Mouse (Mus musculus) liver, embryonic 12.5 days (tissue): ENCODE data around the gene Tnnt1. TPM values are rescaled to one million over a fixed set of nuclear protein-coding genes. Genes with fewer than 3 reads are reported as not detected.
A peak's percentile ranks its signal among the peaks of the same experiment; 100 is the strongest.

Source experiments
- ATAC-seq: fragments of 200-750 bp; cut with Nextera tagmentation; 2 replicates; pipeline ENCODE4 v1.8.0; 2017; ENCODE audit warnings: moderate number of reproducible peaks, mild to moderate bottlenecking, moderate library complexity
- H3K27ac ChIP-seq: fragments of 300-500 bp; sonication (generic); 2 replicates; pipeline ENCODE4 v1.5.1; 2016; ENCODE audit warnings: mild to moderate bottlenecking
- H3K27me3 ChIP-seq: fragments of 300-500 bp; sonication (generic); replicated peaks from 2 replicates; pipeline ENCODE4 v1.6.1; 2016; ENCODE audit warnings: mild to moderate bottlenecking, moderate library complexity
- H3K36me3 ChIP-seq: fragments of 300-500 bp; sonication (generic); 2 replicates; pipeline ENCODE4 v1.6.1; 2016; ENCODE audit warnings: mild to moderate bottlenecking, moderate library complexity
- H3K4me1 ChIP-seq: fragments of 300-500 bp; sonication (generic); 2 replicates; pipeline ENCODE4 v1.6.1; 2016
- H3K4me2 ChIP-seq: fragments of 300-500 bp; sonication (generic); 2 replicates; pipeline ENCODE4 v1.6.1; 2016; ENCODE audit warnings: mild to moderate bottlenecking, moderate library complexity
- H3K4me3 ChIP-seq: fragments of 300-500 bp; sonication (generic); 2 replicates; pipeline ENCODE4 v1.5.1; 2016; ENCODE audit warnings: mild to moderate bottlenecking, moderate library complexity
- H3K9ac ChIP-seq: fragments of 300-500 bp; sonication (generic); 2 replicates; pipeline ENCODE4 v1.6.1; 2016; ENCODE audit warnings: mild to moderate bottlenecking, moderate library complexity
- H3K9me3 ChIP-seq: fragments of 300-500 bp; sonication (generic); replicated peaks from 2 replicates; pipeline ENCODE4 v1.6.1; 2016; ENCODE audit warnings: mild to moderate bottlenecking, moderate library complexity
- WGBS: fragments of 180-500 bp; shearing (Covaris S2); methylation state at CpG from one replicate; pipeline ENCODE4 v1.1.7; 2016; ENCODE audit not compliant: insufficient replicate concordance; 5-methylcytosine and 5-hydroxymethylcytosine counted together
- polyA plus RNA-seq: library from polyadenylated mRNA; unstranded; fragments of >200 nt; fragmentation: Nextera tagmentation; extraction: Ambion mirVana; gene quantifications from 2 replicates; pipeline ENCODE4 v1.2.1, GENCODE M21; 2016

The Tnnt1 gene
- polyA plus RNA-seq = 13.7 and 17.9 TPM in 2 replicates

- H3K36me3 ChIP-seq = no peaks in the 10 kb centered on the region
- no peak within 1 kb of the TSS for H3K27ac ChIP-seq
- H3K4me3 ChIP-seq = no peak within 1 kb of the TSS
- peaks cover 15% of the 10 kb centered on the region for H3K27me3 ChIP-seq
- no peak within 1 kb of the TSS for H3K9ac ChIP-seq
- H3K4me1 ChIP-seq = peaks cover 37% of the 10 kb centered on the region
- WGBS = 12% methylated on average over 4 of the region's 4 CpGs
- ATAC-seq = no peak
- H3K9me3 ChIP-seq = no peaks in the 10 kb centered on the region
- no peak within 1 kb of the TSS for H3K4me2 ChIP-seq
Observed at GRCm38 (mm10) chr7:4516332-4517050, at the start of gene Tnnt1. Gene Tnnt1, minus strand, starts transcription at chr7:4516382.

GRCm38 (mm10) chr7:4562660-4563059 lies 46.5 kb upstream of the Tnnt1 start:
- Histone ChIP-seq H3K4me1 (no peaks in the 10 kb centered on the region), H3K9me3 (no peaks in the 10 kb centered on the region), H3K27me3 (0 out of 2 replicates have a peak, but pooled peaks cover 3% of the 10 kb centered on the region), H3K4me2 (no peak overlapping the region), H3K36me3 (no peaks in the 10 kb centered on the region), H3K4me3 (no peak overlapping the region), H3K27ac (no peak overlapping the region), H3K9ac (no peak overlapping the region)
- WGBS = 81% methylated on average over 3 of the region's 3 CpGs
- ATAC-seq = no peak

- H3K4me1 ChIP-seq = no peaks in the 10 kb centered on the region
- H3K27me3 ChIP-seq = peaks cover 24% of the 10 kb centered on the region
- H3K36me3 ChIP-seq = no peaks in the 10 kb centered on the region
- H3K4me3 ChIP-seq = no peak overlapping the region
- no peak overlapping the region for H3K27ac ChIP-seq
- WGBS = 50% methylated on average over 6 of the region's 6 CpGs
- ATAC-seq = no peak
- no peaks in the 10 kb centered on the region for H3K9me3 ChIP-seq
- H3K9ac ChIP-seq = no peak overlapping the region
- H3K4me2 ChIP-seq = no peak overlapping the region
Observed at GRCm38 (mm10) chr7:4557167-4557560, 41.0 kb upstream of the Tnnt1 start.

GRCm38 (mm10) chr7:4556256-4557166 lies 40.3 kb upstream of the Tnnt1 start:
- no peak overlapping the region for H3K4me2 ChIP-seq
- no peak overlapping the region for H3K9ac ChIP-seq
- no peak overlapping the region for H3K27ac ChIP-seq
- H3K9me3 ChIP-seq = no peaks in the 10 kb centered on the region
- peaks cover 26% of the 10 kb centered on the region for H3K27me3 ChIP-seq
- 16% methylated on average over 15 of the region's 15 CpGs for WGBS
- peak; percentile 77 for ATAC-seq
- no peak overlapping the region for H3K4me3 ChIP-seq
- no peaks in the 10 kb centered on the region for H3K36me3 ChIP-seq
- no peaks in the 10 kb centered on the region for H3K4me1 ChIP-seq

GRCm38 (mm10) chr7:4547221-4547641 lies 31.0 kb upstream of the Tnnt1 start, which contains the start of gene Syt5:
Gene Syt5, minus strand, starts transcription at chr7:4547541.
- peak within 1 kb of the TSS; percentile 29 for H3K4me3 ChIP-seq
- ATAC-seq = peak; percentile 31; the same call in 1 of the 2 replicates

GRCm38 (mm10) chr7:4546591-4547131 lies 30.5 kb upstream of the Tnnt1 start:
- Histone ChIP-seq H3K27ac (no peak overlapping the region), H3K4me2 (peak overlapping the region; percentile 57), H3K9ac (no peak overlapping the region), H3K4me1 (peaks cover 8% of the 10 kb centered on the region), H3K27me3 (peaks cover 40% of the 10 kb centered on the region), H3K9me3 (no peaks in the 10 kb centered on the region), H3K36me3 (no peaks in the 10 kb centered on the region), H3K4me3 (0 out of 2 replicates have a peak overlapping the region, but pooled peaks have one; percentile 29)
- ATAC-seq = 0 out of 2 replicates have a peak, but pooled peaks have one; percentile 38
- 7% methylated on average over 26 of the region's 26 CpGs for WGBS

More at GRCm38 (mm10) chr7:4547221-4547641, 31.0 kb upstream of the Tnnt1 start, which contains the start of gene Syt5:
- peaks cover 8% of the 10 kb centered on the region for H3K4me1 ChIP-seq
- no peak within 1 kb of the TSS for H3K27ac ChIP-seq
- 9% methylated on average over 32 of the region's 33 CpGs for WGBS
- H3K4me2 ChIP-seq = peak within 1 kb of the TSS; percentile 57
- H3K36me3 ChIP-seq = no peaks in the 10 kb centered on the region
- H3K9me3 ChIP-seq = no peaks in the 10 kb centered on the region
- H3K9ac ChIP-seq = no peak within 1 kb of the TSS
- peaks cover 42% of the 10 kb centered on the region for H3K27me3 ChIP-seq

GRCm38 (mm10) chr7:4546050-4546449 lies 29.9 kb upstream of the Tnnt1 start:
- no peaks in the 10 kb centered on the region for H3K36me3 ChIP-seq

GRCm38 (mm10) chr7:4542013-4542412 lies 25.8 kb upstream of the Tnnt1 start:
- Histone ChIP-seq H3K4me3 (peak overlapping the region; percentile 24), H3K9ac (no peak overlapping the region), H3K4me2 (peak overlapping the region; percentile 29), H3K9me3 (no peaks in the 10 kb centered on the region), H3K27ac (no peak overlapping the region), H3K4me1 (peaks cover 1% of the 10 kb centered on the region), H3K36me3 (no peaks in the 10 kb centered on the region), H3K27me3 (peaks cover 21% of the 10 kb centered on the region)
- WGBS = 42% methylated on average over 17 of the region's 17 CpGs
- peak; percentile 46; the same call in 1 of the 2 replicates for ATAC-seq

More at GRCm38 (mm10) chr7:4546050-4546449, 29.9 kb upstream of the Tnnt1 start:
- WGBS = 59% methylated on average over 15 of the region's 15 CpGs
- H3K4me2 ChIP-seq = no peak overlapping the region
- ATAC-seq = no peak
- H3K27me3 ChIP-seq = peaks cover 35% of the 10 kb centered on the region
- peaks cover 8% of the 10 kb centered on the region for H3K4me1 ChIP-seq
- H3K27ac ChIP-seq = no peak overlapping the region
- no peak overlapping the region for H3K9ac ChIP-seq
- no peaks in the 10 kb centered on the region for H3K9me3 ChIP-seq
- no peak overlapping the region for H3K4me3 ChIP-seq

- Histone ChIP-seq H3K4me2 (no peak overlapping the region; the same call in 1 of the 2 replicates), H3K4me1 (no peaks in the 10 kb centered on the region; the same call in 1 of the 2 replicates), H3K27ac (no peak overlapping the region), H3K4me3 (peak overlapping the region; percentile 24; the same call in 1 of the 2 replicates), H3K27me3 (peaks cover 14% of the 10 kb centered on the region), H3K9ac (no peak overlapping the region), H3K9me3 (no peaks in the 10 kb centered on the region), H3K36me3 (no peaks in the 10 kb centered on the region)
- ATAC-seq = no peak
- WGBS = 45% methylated on average over 5 of the region's 5 CpGs
Observed at GRCm38 (mm10) chr7:4541344-4541743, 25.2 kb upstream of the Tnnt1 start.

- 0 out of 2 replicates have a peak, but pooled peaks have one; percentile 22 for ATAC-seq
- Histone ChIP-seq H3K4me2 (no peak overlapping the region), H3K4me3 (no peak overlapping the region), H3K27me3 (peaks cover 16% of the 10 kb centered on the region), H3K9me3 (no peaks in the 10 kb centered on the region), H3K9ac (no peak overlapping the region), H3K27ac (no peak overlapping the region), H3K4me1 (no peaks in the 10 kb centered on the region; the same call in 1 of the 2 replicates), H3K36me3 (no peaks in the 10 kb centered on the region)
- WGBS = 53% methylated on average over 2 of the region's 2 CpGs
Observed at GRCm38 (mm10) chr7:4539019-4539418, 22.8 kb upstream of the Tnnt1 start.

- H3K4me1 ChIP-seq = no peaks in the 10 kb centered on the region; the same call in 1 of the 2 replicates
Observed at GRCm38 (mm10) chr7:4537181-4537580, 21.0 kb upstream of the Tnnt1 start.

More at GRCm38 (mm10) chr7:4537181-4537580, 21.0 kb upstream of the Tnnt1 start:
- Histone ChIP-seq H3K9ac (no peak overlapping the region), H3K4me2 (no peak overlapping the region), H3K36me3 (no peaks in the 10 kb centered on the region), H3K27me3 (peaks cover 18% of the 10 kb centered on the region), H3K9me3 (no peaks in the 10 kb centered on the region), H3K4me3 (no peak overlapping the region), H3K27ac (no peak overlapping the region)
- 35% methylated on average over 4 of the region's 4 CpGs for WGBS
- no peak for ATAC-seq
